Mouse (Mus musculus): ENCODE measurements around the gene Spz1. TPM values are rescaled to one million over a fixed set of nuclear protein-coding genes. Genes with fewer than 3 reads are reported as not detected.

The Spz1 gene
- total and polyA plus RNA-seq, 2 experiments, result not detected

GRCm38 (mm10) chr13:92576688-92577087 is 716 bp upstream of the Spz1 start:
- Histone ChIP-seq H3K9ac (ENCODE audit: low read depth, low read length) (no peak overlapping the region), H3K27ac (replicated peaks; ENCODE audit: insufficient read depth, low read depth, low read length) (no peak overlapping the region), H3K36me3 (ENCODE audit: control insufficient read depth, insufficient read depth, low read length) (no peaks in the 10 kb centered on the region), H3K27me3 (ENCODE audit: control insufficient read depth, insufficient read depth, low read length) (peaks cover 2% of the 10 kb centered on the region; the same call in 1 of the 2 replicates), H3K4me3 (ENCODE audit: insufficient read depth, low read depth, low read length) (no peak overlapping the region), H3K79me2 (ENCODE audit: control insufficient read depth, insufficient read depth, low read length) (no peaks in the 10 kb centered on the region), H3K4me1 (ENCODE audit: control insufficient read depth, insufficient read depth, low read length) (peaks cover 5% of the 10 kb centered on the region; the same call in 1 of the 2 replicates)
- no peak for DNase-seq (ENCODE audit: extremely low read depth, low read depth, low spot score)
- WGBS, result 74% methylated on average over 6 of the region's 6 CpGs
- TF ChIP-seq POLR2A (IDR thresholded peaks at IDR 0.05; ENCODE audit: extremely low read depth, insufficient read depth, low read length) (no peak), CTCF (IDR thresholded peaks at IDR 0.05; ENCODE audit: low read depth, low read length) (no peak)

- H3K36me3 ChIP-seq (ENCODE audit: control insufficient read depth, insufficient read depth, low read length), result no peaks in the 10 kb centered on the region
- H3K27me3 ChIP-seq (ENCODE audit: control insufficient read depth, insufficient read depth, low read length), result no peaks in the 10 kb centered on the region; the same call in 1 of the 2 replicates
- no peak overlapping the region for H3K4me3 ChIP-seq (ENCODE audit: insufficient read depth, low read depth, low read length)
- H3K27ac ChIP-seq (replicated peaks; ENCODE audit: insufficient read depth, low read depth, low read length), result no peak overlapping the region
- DNase-seq (ENCODE audit: extremely low read depth, low read depth, low spot score), result no peak
- no peaks in the 10 kb centered on the region for H3K79me2 ChIP-seq (ENCODE audit: control insufficient read depth, insufficient read depth, low read length)
- TF ChIP-seq CTCF (IDR thresholded peaks at IDR 0.05; ENCODE audit: low read depth, low read length) (no peak), POLR2A (IDR thresholded peaks at IDR 0.05; ENCODE audit: extremely low read depth, insufficient read depth, low read length) (no peak)
- H3K4me1 ChIP-seq (ENCODE audit: control insufficient read depth, insufficient read depth, low read length), result no peaks in the 10 kb centered on the region
- WGBS, result 87% methylated on average over 5 of the region's 5 CpGs
- H3K9ac ChIP-seq (ENCODE audit: low read depth, low read length), result no peak overlapping the region
These were observed 16.5 kb downstream of the Spz1 start for GRCm38 (mm10) chr13:92559429-92559828.

GRCm38 (mm10) chr13:92557229-92557628 is 18.7 kb downstream of the Spz1 start:
- Histone ChIP-seq H3K27me3 (ENCODE audit: control insufficient read depth, insufficient read depth, low read length) (no peaks in the 10 kb centered on the region; the same call in 1 of the 2 replicates), H3K27ac (replicated peaks; ENCODE audit: insufficient read depth, low read depth, low read length) (no peak overlapping the region), H3K4me1 (ENCODE audit: control insufficient read depth, insufficient read depth, low read length) (no peaks in the 10 kb centered on the region), H3K9ac (ENCODE audit: low read depth, low read length) (no peak overlapping the region), H3K36me3 (ENCODE audit: control insufficient read depth, insufficient read depth, low read length) (no peaks in the 10 kb centered on the region), H3K79me2 (ENCODE audit: control insufficient read depth, insufficient read depth, low read length) (no peaks in the 10 kb centered on the region), H3K4me3 (ENCODE audit: insufficient read depth, low read depth, low read length) (no peak overlapping the region)
- TF ChIP-seq CTCF (IDR thresholded peaks at IDR 0.05; ENCODE audit: low read depth, low read length) (no peak), POLR2A (IDR thresholded peaks at IDR 0.05; ENCODE audit: extremely low read depth, insufficient read depth, low read length) (no peak)
- 83% methylated on average over 2 of the region's 2 CpGs for WGBS
- no peak for DNase-seq (ENCODE audit: extremely low read depth, low read depth, low spot score)

- DNase-seq (ENCODE audit: extremely low read depth, low read depth, low spot score), result no peak
- no peak overlapping the region for H3K27ac ChIP-seq (replicated peaks; ENCODE audit: insufficient read depth, low read depth, low read length)
- no peak for TF ChIP-seq POLR2A (IDR thresholded peaks at IDR 0.05; ENCODE audit: extremely low read depth, insufficient read depth, low read length)
- no peak for TF ChIP-seq CTCF (IDR thresholded peaks at IDR 0.05; ENCODE audit: low read depth, low read length)
- no peaks in the 10 kb centered on the region for H3K4me1 ChIP-seq (ENCODE audit: control insufficient read depth, insufficient read depth, low read length)
- peaks cover 2% of the 10 kb centered on the region; the same call in 1 of the 2 replicates for H3K27me3 ChIP-seq (ENCODE audit: control insufficient read depth, insufficient read depth, low read length)
- H3K9ac ChIP-seq (ENCODE audit: low read depth, low read length), result no peak overlapping the region
- no peaks in the 10 kb centered on the region for H3K36me3 ChIP-seq (ENCODE audit: control insufficient read depth, insufficient read depth, low read length)
- 63% methylated on average over 8 of the region's 8 CpGs for WGBS
- H3K79me2 ChIP-seq (ENCODE audit: control insufficient read depth, insufficient read depth, low read length), result no peaks in the 10 kb centered on the region
- no peak overlapping the region for H3K4me3 ChIP-seq (ENCODE audit: insufficient read depth, low read depth, low read length)
These were observed 19.4 kb downstream of the Spz1 start for GRCm38 (mm10) chr13:92556458-92557126.

GRCm38 (mm10) chr13:92547093-92547492 is 28.9 kb downstream of the Spz1 start:
- TF ChIP-seq POLR2A (IDR thresholded peaks at IDR 0.05; ENCODE audit: extremely low read depth, insufficient read depth, low read length), result no peak
- Histone ChIP-seq H3K9ac (ENCODE audit: low read depth, low read length) (no peak overlapping the region), H3K36me3 (ENCODE audit: control insufficient read depth, insufficient read depth, low read length) (no peaks in the 10 kb centered on the region), H3K79me2 (ENCODE audit: control insufficient read depth, insufficient read depth, low read length) (no peaks in the 10 kb centered on the region), H3K27me3 (ENCODE audit: control insufficient read depth, insufficient read depth, low read length) (peaks cover 13% of the 10 kb centered on the region; the same call in 1 of the 2 replicates), H3K4me3 (ENCODE audit: insufficient read depth, low read depth, low read length) (no peak overlapping the region), H3K27ac (replicated peaks; ENCODE audit: insufficient read depth, low read depth, low read length) (no peak overlapping the region), H3K4me1 (ENCODE audit: control insufficient read depth, insufficient read depth, low read length) (no peaks in the 10 kb centered on the region)
- WGBS, result 82% methylated on average over 4 of the region's 4 CpGs
- DNase-seq (ENCODE audit: extremely low read depth, low read depth, low spot score), result no peak

GRCm38 (mm10) chr13:92540997-92541396 is 35.0 kb downstream of the Spz1 start:
- 71% methylated on average over 6 of the region's 6 CpGs for WGBS
- TF ChIP-seq POLR2A (IDR thresholded peaks at IDR 0.05; ENCODE audit: extremely low read depth, insufficient read depth, low read length) (no peak), CTCF (IDR thresholded peaks at IDR 0.05; ENCODE audit: low read depth, low read length) (no peak)
- Histone ChIP-seq H3K9ac (ENCODE audit: low read depth, low read length) (no peak overlapping the region), H3K4me1 (ENCODE audit: control insufficient read depth, insufficient read depth, low read length) (no peaks in the 10 kb centered on the region), H3K27ac (replicated peaks; ENCODE audit: insufficient read depth, low read depth, low read length) (no peak overlapping the region), H3K79me2 (ENCODE audit: control insufficient read depth, insufficient read depth, low read length) (no peaks in the 10 kb centered on the region), H3K27me3 (ENCODE audit: control insufficient read depth, insufficient read depth, low read length) (peaks cover 13% of the 10 kb centered on the region; the same call in 1 of the 2 replicates), H3K36me3 (ENCODE audit: control insufficient read depth, insufficient read depth, low read length) (no peaks in the 10 kb centered on the region), H3K4me3 (ENCODE audit: insufficient read depth, low read depth, low read length) (no peak overlapping the region)
- no peak for DNase-seq (ENCODE audit: extremely low read depth, low read depth, low spot score)
